Comparison of ENCODE assay signal across 8 mouse cellular contexts in the genomic region with DNA sequence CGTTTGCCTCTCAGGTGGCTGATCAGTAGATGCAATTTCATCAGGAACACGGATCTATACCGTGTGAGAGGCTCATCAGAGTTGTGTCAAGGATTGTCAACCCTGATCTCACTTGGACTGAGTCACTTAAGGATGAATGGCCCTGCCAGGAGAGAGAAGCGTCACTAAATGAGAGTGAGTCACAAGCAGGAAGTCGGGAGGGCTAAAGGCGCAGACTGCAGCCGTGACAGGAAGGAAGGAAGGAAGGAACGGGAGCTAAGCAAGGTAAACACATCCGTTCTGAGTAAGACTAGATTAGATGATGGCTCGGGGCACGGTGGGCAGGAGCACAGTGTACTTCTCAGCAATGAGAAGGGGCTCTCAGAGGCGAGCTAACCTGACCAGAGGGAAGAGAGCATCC. TPM values are rescaled to one million over a fixed set of nuclear protein-coding genes. Genes with fewer than 3 reads are reported as not detected.
A peak's percentile ranks its signal among the peaks of the same experiment; 100 is the strongest.
DNase-seq lines count a peak whose midpoint lies in the region.
"Had no signal": no experiment of that assay in that cellular context is flagged by ENCODE, and none has a peak within 500 bp of the region (broad histone marks: within the 10 kb centered on the region; RNA-seq: fewer than 3 reads in every experiment).

No protein-coding gene starts in this region.

- peaks cover 13% of the 10 kb centered on the region for H3K36me3 ChIP-seq in midbrain, embryonic 10.5 days

- no peaks in the 10 kb centered on the region for H3K27me3 ChIP-seq in midbrain, embryonic 10.5 days (ENCODE audit: low read depth, poor library complexity, severe bottlenecking)

- 82% methylated on average over 12 of the region's 12 CpGs for WGBS in midbrain, embryonic 10.5 days

- no peaks in the 10 kb centered on the region for H3K9me3 ChIP-seq in midbrain, embryonic 10.5 days (replicated peaks)

- no peak overlapping the region for H3K4me3 ChIP-seq in midbrain, embryonic 10.5 days

- peak; percentile 30 to 37 for DNase-seq in spleen, adult 18-20 months
- DNase-seq in spleen, adult 12 weeks (ENCODE audit: low spot score) = no peak
- peak; percentile 25 for DNase-seq in adrenal gland, postnatal 25 days
- DNase-seq in lung, postnatal 36 days = peak; percentile 23
- peak; percentile 53 to 71 for DNase-seq in thymus, postnatal 36 days
- DNase-seq in left cerebral cortex, postnatal 4 days = no peak
- no peak for DNase-seq in midbrain, embryonic 10.5 days (ENCODE audit: low spot score)
- DNase-seq: kidney, adult 8-10 months had no signal

- intact Hi-C loops in left cerebral cortex, postnatal 4 days (cut with DNase I) = no loop called here

- no peak overlapping the region for H3K27ac ChIP-seq in midbrain, embryonic 10.5 days (replicated peaks)

- H3K4me1 ChIP-seq in midbrain, embryonic 10.5 days = no peaks in the 10 kb centered on the region

RNA-seq across cellular contexts. Expression of gene N4bp2l1, which starts 14.7 kb away (rescaled TPM):
- total RNA-seq in adrenal gland, postnatal 25 days (2021) = 34.8 and 40.0 TPM in 2 replicates
- 10 to 100 TPM; 18.9 to 20.8 TPM for total RNA-seq in left cerebral cortex, postnatal 4 days (2021)
- polyA plus RNA-seq in midbrain, embryonic 10.5 days (2016; fragmentation: Nextera tagmentation; extraction: Ambion mirVana) = 1.9 and 2.5 TPM in 2 replicates

RNA-seq across cellular contexts. Expression of gene N4bp2l2, which starts 54.3 kb away (rescaled TPM):
- total RNA-seq in adrenal gland, postnatal 25 days (2021) = 81.2 and 89.5 TPM in 2 replicates
- total RNA-seq in left cerebral cortex, postnatal 4 days (2021) = 10 to 100 TPM; 70.6 to 76.1 TPM
- 30.3 and 30.4 TPM in 2 replicates for polyA plus RNA-seq in midbrain, embryonic 10.5 days (2016; fragmentation: Nextera tagmentation; extraction: Ambion mirVana)

Comparison
In these comparisons a context has a peak if more than half of its experiments do, and no peak if none do; other contexts are left out.
1. DNase-seq: peak in spleen, adult 18-20 months (2 of 2), adrenal gland, postnatal 25 days (single experiment), lung, postnatal 36 days (single experiment) and thymus, postnatal 36 days (2 of 2); none in spleen, adult 12 weeks (single experiment), left cerebral cortex, postnatal 4 days (single experiment) and midbrain, embryonic 10.5 days (single experiment).